Comparison of ENCODE assay signal across 12 mouse cellular contexts in genomic region chr9:101694054-101694453, GRCm38 (mm10).
"Had no signal": no experiment of that assay in that cellular context is flagged by ENCODE, and none has a peak within 500 bp of the region (broad histone marks: within the 10 kb centered on the region; RNA-seq: fewer than 3 reads in every experiment).

No protein-coding gene starts in this region.

- DNase-seq: cerebellum, adult 9-10 months; cerebellum, adult 9-11 months; cerebellum, postnatal 36 days; embryo, embryonic 11 days; forebrain, postnatal 0 days; gastrocnemius, adult 2 months; gastrocnemius, postnatal 10 days; gastrocnemius, postnatal 14 days; gastrocnemius, postnatal 25 days; gastrocnemius, postnatal 36 days; heart, adult 18-20 months; heart, adult 2 months had no signal
